Mouse (Mus musculus) liver, embryonic 14.5 days (tissue): ENCODE results near the gene Slc34a3. TPM values are rescaled to one million over a fixed set of nuclear protein-coding genes. Genes with fewer than 3 reads are reported as not detected.

Experiments
- ATAC-seq: fragments of 200-750 bp; cut with Nextera tagmentation; 2 replicates; pipeline ENCODE4 v1.8.0; 2017; ENCODE audit warnings: moderate number of reproducible peaks, mild to moderate bottlenecking, moderate library complexity; ENCODE audit not compliant: insufficient read depth
- DNase-seq, 3 experiments: peaks; one replicate each; pipeline ENCODE4 v3.0.0-alpha.2; 2012 to 2013; ENCODE audit warnings: low read depth in 3 of 3, low spot score in 3 of 3
- H3K27ac ChIP-seq: fragments of 300-500 bp; sonication (generic); 2 replicates; pipeline ENCODE4 v1.5.1; 2014; ENCODE audit warnings: moderate library complexity, mild to moderate bottlenecking, control low read depth, inconsistent platforms
- H3K27me3 ChIP-seq: fragments of 300-500 bp; sonication (generic); 2 replicates; pipeline ENCODE4 v1.6.1; 2014; ENCODE audit warnings: mild to moderate bottlenecking, low read length, moderate library complexity; ENCODE audit not compliant: control insufficient read depth, insufficient read depth
- H3K36me3 ChIP-seq: fragments of 300-500 bp; sonication (generic); replicated peaks from 2 replicates; pipeline ENCODE4 v1.6.1; 2014; ENCODE audit warnings: low read depth; ENCODE audit not compliant: control insufficient read depth, insufficient read depth
- H3K4me1 ChIP-seq, 2 experiments: fragments of 200-500 bp in 1 of 2; fragments of 300-500 bp in 1 of 2; sonication (generic) in 1 of 2; replicated peaks; 2 replicates each; pipeline ENCODE4 v1.6.1; 2012 to 2014; ENCODE audit warnings: antibody characterized with exemption in 1 of 2, inconsistent platforms in 1 of 2, low read length in 1 of 2; ENCODE audit not compliant: control insufficient read depth in 2 of 2, insufficient read depth in 2 of 2
- H3K4me2 ChIP-seq: fragments of 300-500 bp; sonication (generic); 2 replicates; pipeline ENCODE4 v1.6.1; 2014; ENCODE audit warnings: low read depth, mild to moderate bottlenecking, control low read depth, moderate library complexity
- H3K4me3 ChIP-seq, 2 experiments: fragments of 200-500 bp in 1 of 2; fragments of 300-500 bp in 1 of 2; sonication (generic) in 1 of 2; 2 replicates each; pipeline ENCODE4 v1.5.1; 2012 to 2014; ENCODE audit warnings: low read depth in 2 of 2, low read length in 2 of 2, mild to moderate bottlenecking in 2 of 2, control low read depth in 1 of 2, inconsistent platforms in 1 of 2, moderate library complexity in 1 of 2; ENCODE audit not compliant: insufficient read depth in 1 of 2
- H3K9ac ChIP-seq: fragments of 300-500 bp; sonication (generic); replicated peaks from 2 replicates; pipeline ENCODE4 v1.6.1; 2014; ENCODE audit warnings: mild to moderate bottlenecking, control low read depth, moderate library complexity
- H3K9me3 ChIP-seq: fragments of 300-500 bp; sonication (generic); 2 replicates; pipeline ENCODE4 v1.6.1; 2016; ENCODE audit warnings: low read length, mixed read lengths; ENCODE audit not compliant: control insufficient read depth
- CTCF ChIP-seq: IDR thresholded peaks from 2 replicates; pipeline ENCODE4 v1.5.1; 2016; ENCODE audit warnings: antibody characterized with exemption, low read depth, control low read depth
- EP300 ChIP-seq: IDR thresholded peaks from 2 replicates; pipeline ENCODE4 v1.6.1; 2016; ENCODE audit warnings: antibody characterized with exemption, low read depth
- WGBS: fragments of 180-500 bp; shearing (Covaris S2); extraction: QIAGEN DNeasy Blood & Tissue Kit; methylation state at CpG from one replicate; pipeline ENCODE4 v1.1.7; 2014; ENCODE audit not compliant: insufficient replicate concordance; 5-methylcytosine and 5-hydroxymethylcytosine counted together
- polyA plus RNA-seq, 2 experiments: library from polyadenylated mRNA; depleted of rRNA in 1 of 2; stranded (reverse) in 1 of 2; unstranded in 1 of 2; fragments of >200 nt; fragmentation: Nextera tagmentation in 1 of 2; extraction: Ambion mirVana in 1 of 2; gene quantifications; 2 replicates each; pipeline versions ENCODE4 v1.2.1 to v1.2.3; 2012 to 2014

The Slc34a3 gene
- polyA plus RNA-seq (2012; rRNA removed) (0.01 and 0.05 TPM in 2 replicates), polyA plus RNA-seq (2014; fragmentation: Nextera tagmentation; extraction: Ambion mirVana) (not detected in 2 replicates)

DNA sequence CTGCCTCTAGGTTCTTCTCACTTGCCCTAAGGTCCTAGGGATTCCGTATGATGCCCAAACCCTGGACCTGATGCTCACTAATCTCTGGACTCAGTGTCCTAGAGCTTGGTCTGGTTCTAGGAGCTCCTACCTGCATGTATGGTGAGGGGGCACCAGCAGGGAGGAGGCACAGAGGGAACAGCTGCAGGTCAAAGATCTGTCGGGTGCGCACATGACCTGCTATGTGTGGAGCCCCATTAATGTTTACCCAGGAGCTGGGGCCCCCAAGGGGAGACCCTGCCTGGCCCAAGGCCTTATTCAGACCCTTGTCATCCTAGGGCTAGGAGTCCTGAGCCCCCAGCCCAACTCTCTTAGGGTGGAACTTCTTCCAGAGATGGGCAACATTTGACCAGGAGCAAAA is at the start of gene Slc34a3:
TSS of gene Slc34a3 (minus strand) at position 315 of the 400 bp plus-strand sequence.
- no peaks in the 10 kb centered on the region for H3K27me3 ChIP-seq
- H3K9me3 ChIP-seq: no peaks in the 10 kb centered on the region
- DNase-seq (no peak), ATAC-seq (no peak)
- 68% methylated on average over 3 of the region's 3 CpGs for WGBS
- no peak within 1 kb of the TSS for H3K4me2 ChIP-seq
- no peak within 1 kb of the TSS for H3K27ac ChIP-seq
- H3K4me1 ChIP-seq: peaks cover 0 to 5% of the 10 kb centered on the region in 2 experiments; a peak in 1 of 4 replicates
- TF ChIP-seq CTCF (no peak), EP300 (no peak)
- H3K36me3 ChIP-seq: no peaks in the 10 kb centered on the region
- no peak within 1 kb of the TSS for H3K4me3 ChIP-seq
- H3K9ac ChIP-seq: no peak within 1 kb of the TSS; the same call in 1 of the 2 replicates

GRCm38 (mm10) chr2:25278928-25279882 is 45.0 kb upstream of the Slc34a3 start:
- ATAC-seq (no peak), DNase-seq (peak; percentile 68 to 73 (median 70))
- TF ChIP-seq EP300 (no peak), CTCF (peak; percentile 91)
- Histone ChIP-seq H3K36me3 (peaks cover 41% of the 10 kb centered on the region), H3K9ac (no peak overlapping the region), H3K4me3 (no peak overlapping the region), H3K27me3 (no peaks in the 10 kb centered on the region), H3K4me2 (no peak overlapping the region), H3K9me3 (no peaks in the 10 kb centered on the region), H3K27ac (no peak overlapping the region), H3K4me1 (no peaks in the 10 kb centered on the region)
- WGBS: 53% methylated on average over 13 of the region's 13 CpGs

GRCm38 (mm10) chr2:25273010-25273409 is 38.8 kb upstream of the Slc34a3 start:
- H3K9ac ChIP-seq: peak overlapping the region; percentile 94
- no peak for DNase-seq
- TF ChIP-seq EP300 (no peak), CTCF (no peak)
- peak overlapping the region; percentile 36; the same call in 1 of the 2 replicates for H3K27ac ChIP-seq
- 34% methylated on average over 16 of the region's 16 CpGs for WGBS
- peak overlapping the region; percentile 86 for H3K4me2 ChIP-seq
- H3K4me3 ChIP-seq: peak overlapping the region; percentile 79 to 88
- ATAC-seq: no peak
- peaks cover 5 to 12% of the 10 kb centered on the region in 2 experiments for H3K4me1 ChIP-seq
- no peaks in the 10 kb centered on the region for H3K9me3 ChIP-seq
- peaks cover 38% of the 10 kb centered on the region for H3K36me3 ChIP-seq
- no peaks in the 10 kb centered on the region for H3K27me3 ChIP-seq

- Histone ChIP-seq H3K4me1 (peaks cover 5 to 13% of the 10 kb centered on the region in 2 experiments), H3K36me3 (peaks cover 33% of the 10 kb centered on the region), H3K9ac (peak overlapping the region; percentile 94), H3K9me3 (no peaks in the 10 kb centered on the region), H3K27me3 (no peaks in the 10 kb centered on the region), H3K27ac (peak overlapping the region; percentile 36), H3K4me3 (peak overlapping the region; percentile 79 to 88), H3K4me2 (peak overlapping the region; percentile 86)
- ATAC-seq (peak; percentile 44), DNase-seq (no peak)
- TF ChIP-seq EP300: no peak
- TF ChIP-seq CTCF: no peak
- WGBS: under 1% methylated on average over 29 of the region's 29 CpGs
Measured at GRCm38 (mm10) chr2:25272515-25272914, 38.4 kb upstream of the Slc34a3 start.

DNA sequence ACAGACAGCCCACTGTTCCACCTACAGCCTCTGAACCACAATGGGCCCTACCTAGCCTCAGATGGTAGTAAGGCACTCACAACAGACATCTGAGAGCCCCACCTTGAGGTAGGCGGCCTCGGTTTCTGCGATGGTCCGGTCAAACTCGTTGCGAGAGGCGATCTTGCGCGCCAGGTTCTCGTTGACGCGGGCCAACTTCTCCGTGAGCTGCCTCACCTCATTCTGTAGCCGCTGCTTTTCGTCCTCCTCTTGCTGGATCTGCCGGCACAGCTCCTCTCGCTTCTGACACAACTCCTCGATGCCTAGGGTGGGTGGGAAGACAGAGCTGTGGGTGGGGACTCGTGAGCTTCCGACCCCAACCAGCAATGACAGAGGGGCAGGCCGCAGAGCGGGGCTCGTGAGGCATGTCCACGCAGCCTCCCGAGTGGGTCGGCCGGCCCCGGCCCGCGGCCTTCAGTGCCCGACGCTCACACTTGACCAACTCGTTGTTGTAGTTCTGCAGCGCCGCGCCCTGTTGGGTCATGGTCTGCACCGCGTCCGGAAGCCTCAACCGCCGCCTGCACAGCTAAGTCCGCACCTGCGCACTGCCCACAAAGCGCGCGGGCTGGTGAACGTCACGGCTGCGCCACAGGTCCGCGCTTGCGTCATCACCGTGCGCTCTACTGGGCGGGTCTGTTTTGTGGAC is 37.8 kb upstream of the Slc34a3 start, which contains the start of the genes Ssna1 and Anapc2:
TSS of gene Ssna1 (minus strand) at position 612 of the 685 bp plus-strand sequence.
TSS of gene Anapc2 (plus strand) at position 652 of the 685 bp plus-strand sequence.
- DNase-seq: peak; percentile 94 to 96 (median 95)

More for the DNA sequence above, 37.8 kb upstream of the Slc34a3 start, which contains the start of the genes Ssna1 and Anapc2:
- peak; percentile 57 for TF ChIP-seq CTCF
- TF ChIP-seq EP300: no peak
- Histone ChIP-seq H3K4me1 (peaks cover 7 to 19% of the 10 kb centered on the region in 2 experiments), H3K9me3 (no peaks in the 10 kb centered on the region), H3K27me3 (no peaks in the 10 kb centered on the region), H3K36me3 (peaks cover 32% of the 10 kb centered on the region), H3K9ac (peak within 1 kb of the TSS; percentile 94), H3K27ac (peak within 1 kb of the TSS; percentile 70), H3K4me2 (peak within 1 kb of the TSS; percentile 86), H3K4me3 (peak within 1 kb of the TSS; percentile 88 to 97)
- under 1% methylated on average over 55 of the region's 55 CpGs for WGBS
- ATAC-seq: peak; percentile 92
